Mouse (Mus musculus): ENCODE measurements around the gene Gm48551.

DNA sequence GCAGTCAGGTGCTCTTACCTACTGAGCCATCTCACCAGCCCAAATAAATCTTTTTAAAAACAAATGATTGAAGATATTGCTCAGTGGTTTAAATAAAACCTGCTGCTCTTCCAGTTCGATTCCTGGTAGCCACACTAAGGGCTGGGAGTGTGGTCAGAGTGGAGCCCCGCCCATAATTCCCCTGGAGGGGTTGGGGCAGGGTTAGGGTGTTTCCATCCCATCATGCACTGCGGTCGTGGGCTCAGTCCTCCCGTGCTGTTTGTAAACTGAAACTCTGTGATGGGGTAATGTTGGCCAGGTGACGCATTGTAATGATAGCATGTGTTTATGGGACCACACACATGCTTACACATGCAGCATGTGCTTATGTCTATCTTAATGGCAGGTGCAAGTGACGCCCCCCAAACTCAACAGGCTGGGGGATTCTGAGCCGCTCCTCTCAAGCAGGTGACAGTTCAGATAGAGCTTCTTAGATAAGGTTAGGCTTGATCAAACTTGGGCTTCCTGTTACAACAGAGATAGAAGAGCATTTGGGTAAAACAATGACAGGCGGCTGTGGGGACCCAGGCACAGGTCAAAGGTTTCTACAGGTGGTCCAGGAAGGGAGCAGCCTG, 32.5 kb upstream of the Gm48551 start:
- TF ChIP-seq POLR2A (IDR thresholded peaks at IDR 0.05; ENCODE audit: low read depth, low read length) (no peak), CTCF (conservative IDR thresholded peaks at IDR 0.05; ENCODE audit: insufficient read depth, insufficient read length, low read depth, low read length) (no peak)
